Mouse (Mus musculus): ENCODE measurements at regions not wholly inside any gene's neighbourhood (a gene's known extent, or its start where the extent isn't known, plus 50 kb on each side); places are given as distances from the start of the nearest gene placed in this dataset.

- no peak for DNase-seq
- no peaks in the 10 kb centered on the region for H3K27me3 ChIP-seq (replicated peaks; ENCODE audit: control insufficient read depth, insufficient read depth, low read length)
- no peaks in the 10 kb centered on the region for H3K36me3 ChIP-seq (ENCODE audit: control insufficient read depth, insufficient read depth, low read length)
- TF ChIP-seq CTCF (conservative IDR thresholded peaks at IDR 0.05; ENCODE audit: insufficient read depth, insufficient read length, low read depth, low read length) (no peak), POLR2A (IDR thresholded peaks at IDR 0.05; ENCODE audit: low read depth, low read length) (no peak)
- no peaks in the 10 kb centered on the region for H3K4me1 ChIP-seq (ENCODE audit: control insufficient read depth, insufficient read depth, low read length)
- WGBS = 44% methylated on average over 8 of the region's 8 CpGs
- H3K4me3 ChIP-seq (ENCODE audit: insufficient read depth, low read depth, low read length) = no peak overlapping the region
- H3K27ac ChIP-seq (ENCODE audit: insufficient read depth, low read depth, low read length) = no peak overlapping the region
These were observed 369.3 kb upstream of the Vrk2 start for GRCm38 (mm10) chr11:26962928-26963667.

DNA sequence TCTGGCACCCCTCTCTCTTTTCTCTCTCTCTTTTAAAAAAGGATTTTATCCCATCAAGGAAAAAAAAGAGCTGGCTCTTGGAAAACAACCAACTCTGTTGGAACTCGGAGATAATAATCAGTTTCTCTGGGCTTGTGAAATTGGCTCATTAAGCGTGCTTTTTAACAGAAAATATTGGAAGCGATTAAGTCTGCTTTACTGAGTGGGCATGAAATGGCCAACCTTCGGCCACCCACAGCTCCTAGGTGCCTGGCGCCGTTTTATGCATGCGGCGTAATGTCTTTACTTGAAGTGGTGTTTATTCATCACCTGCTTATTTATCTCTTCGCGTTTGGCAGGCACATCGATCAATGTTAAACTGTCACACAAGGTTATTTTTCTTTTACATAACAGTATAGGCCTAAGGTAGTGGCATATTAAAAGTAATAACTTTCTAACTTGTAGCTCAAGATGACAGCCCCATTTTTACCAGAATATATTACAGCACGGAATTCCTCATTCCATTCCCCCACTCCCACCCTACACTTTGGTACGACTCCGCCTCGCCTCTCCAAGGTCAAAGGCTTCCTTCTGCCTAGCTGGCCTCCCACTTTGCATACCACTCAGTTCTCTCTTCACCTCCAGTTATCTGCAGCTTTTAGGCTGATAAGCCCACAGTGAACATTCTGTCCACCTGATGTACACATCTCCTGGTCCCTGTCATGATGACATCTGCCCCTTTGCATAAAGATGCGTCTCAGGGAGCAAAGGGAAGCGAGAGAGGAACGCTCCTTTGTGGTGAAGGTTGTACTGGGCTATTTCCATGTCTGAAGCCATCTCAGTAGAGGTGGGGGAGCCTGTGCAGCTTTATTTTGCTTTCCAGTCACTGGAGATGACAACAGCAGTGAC is 368.5 kb upstream of the Vrk2 start:
- no peak overlapping the region for H3K27ac ChIP-seq (ENCODE audit: insufficient read depth, low read depth, low read length)
- no peaks in the 10 kb centered on the region for H3K4me1 ChIP-seq (ENCODE audit: control insufficient read depth, insufficient read depth, low read length)
- no peak overlapping the region for H3K4me3 ChIP-seq (ENCODE audit: insufficient read depth, low read depth, low read length)
- whole genome bisulfite sequencing = 64% methylated on average over 18 of the region's 18 CpGs
- TF ChIP-seq POLR2A (IDR thresholded peaks at IDR 0.05; ENCODE audit: low read depth, low read length) (no peak), CTCF (conservative IDR thresholded peaks at IDR 0.05; ENCODE audit: insufficient read depth, insufficient read length, low read depth, low read length) (no peak)
- no peaks in the 10 kb centered on the region for H3K36me3 ChIP-seq (ENCODE audit: control insufficient read depth, insufficient read depth, low read length)
- no peaks in the 10 kb centered on the region for H3K27me3 ChIP-seq (replicated peaks; ENCODE audit: control insufficient read depth, insufficient read depth, low read length)
- DNase-seq = no peak

GRCm38 (mm10) chr11:26961336-26961980 is 367.7 kb upstream of the Vrk2 start:
- H3K4me1 ChIP-seq (ENCODE audit: control insufficient read depth, insufficient read depth, low read length) = no peaks in the 10 kb centered on the region
- WGBS = 6% methylated on average over 5 of the region's 5 CpGs
- no peaks in the 10 kb centered on the region for H3K36me3 ChIP-seq (ENCODE audit: control insufficient read depth, insufficient read depth, low read length)
- TF ChIP-seq CTCF (conservative IDR thresholded peaks at IDR 0.05; ENCODE audit: insufficient read depth, insufficient read length, low read depth, low read length) = peak; percentile 84
- TF ChIP-seq POLR2A (IDR thresholded peaks at IDR 0.05; ENCODE audit: low read depth, low read length) = no peak
- DNase-seq = peak; percentile 79
- no peak overlapping the region for H3K4me3 ChIP-seq (ENCODE audit: insufficient read depth, low read depth, low read length)
- no peaks in the 10 kb centered on the region for H3K27me3 ChIP-seq (replicated peaks; ENCODE audit: control insufficient read depth, insufficient read depth, low read length)
- H3K27ac ChIP-seq (ENCODE audit: insufficient read depth, low read depth, low read length) = no peak overlapping the region

DNA sequence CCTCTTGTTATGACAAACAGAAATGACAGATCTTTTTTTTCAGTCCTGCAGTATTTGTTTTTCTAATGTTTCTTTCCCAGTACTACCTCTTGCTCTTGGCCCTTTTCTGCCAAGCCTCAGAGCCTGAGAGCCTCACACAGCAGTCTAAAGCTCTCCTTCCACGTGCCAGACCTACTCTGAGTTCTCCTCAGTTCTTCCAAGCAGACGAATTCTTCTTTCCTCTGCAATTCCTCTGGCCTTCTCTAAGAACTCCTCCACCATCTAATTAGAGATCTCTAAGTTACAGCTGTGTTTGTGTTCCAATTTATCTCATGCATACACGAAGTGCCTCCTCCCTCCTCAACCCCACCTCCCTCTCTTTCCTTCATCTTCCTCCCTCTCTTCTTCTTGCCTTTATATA is 362.4 kb upstream of the Vrk2 start:
- WGBS = 56% methylated on average over 3 of the region's 3 CpGs
- Histone ChIP-seq H3K27ac (ENCODE audit: insufficient read depth, low read depth, low read length) (no peak overlapping the region), H3K4me1 (ENCODE audit: control insufficient read depth, insufficient read depth, low read length) (no peaks in the 10 kb centered on the region), H3K36me3 (ENCODE audit: control insufficient read depth, insufficient read depth, low read length) (no peaks in the 10 kb centered on the region), H3K4me3 (ENCODE audit: insufficient read depth, low read depth, low read length) (no peak overlapping the region), H3K27me3 (replicated peaks; ENCODE audit: control insufficient read depth, insufficient read depth, low read length) (no peaks in the 10 kb centered on the region)
- no peak for DNase-seq
- TF ChIP-seq POLR2A (IDR thresholded peaks at IDR 0.05; ENCODE audit: low read depth, low read length) = no peak
- TF ChIP-seq CTCF (conservative IDR thresholded peaks at IDR 0.05; ENCODE audit: insufficient read depth, insufficient read length, low read depth, low read length) = no peak

GRCm38 (mm10) chr11:26931766-26932165 is 338.0 kb upstream of the Vrk2 start:
- Histone ChIP-seq H3K27ac (ENCODE audit: insufficient read depth, low read depth, low read length) (no peak overlapping the region), H3K27me3 (replicated peaks; ENCODE audit: control insufficient read depth, insufficient read depth, low read length) (no peaks in the 10 kb centered on the region), H3K4me3 (ENCODE audit: insufficient read depth, low read depth, low read length) (no peak overlapping the region), H3K4me1 (ENCODE audit: control insufficient read depth, insufficient read depth, low read length) (no peaks in the 10 kb centered on the region), H3K36me3 (ENCODE audit: control insufficient read depth, insufficient read depth, low read length) (no peaks in the 10 kb centered on the region)
- TF ChIP-seq CTCF (conservative IDR thresholded peaks at IDR 0.05; ENCODE audit: insufficient read depth, insufficient read length, low read depth, low read length) = no peak
- no peak for TF ChIP-seq POLR2A (IDR thresholded peaks at IDR 0.05; ENCODE audit: low read depth, low read length)
- no peak for DNase-seq
- WGBS = 51% methylated on average over 3 of the region's 3 CpGs

- no peak for DNase-seq
- 71% methylated on average over 3 of the region's 3 CpGs for whole genome bisulfite sequencing
These were observed 313.3 kb upstream of the Vrk2 start for GRCm38 (mm10) chr11:26907099-26907498.

DNA sequence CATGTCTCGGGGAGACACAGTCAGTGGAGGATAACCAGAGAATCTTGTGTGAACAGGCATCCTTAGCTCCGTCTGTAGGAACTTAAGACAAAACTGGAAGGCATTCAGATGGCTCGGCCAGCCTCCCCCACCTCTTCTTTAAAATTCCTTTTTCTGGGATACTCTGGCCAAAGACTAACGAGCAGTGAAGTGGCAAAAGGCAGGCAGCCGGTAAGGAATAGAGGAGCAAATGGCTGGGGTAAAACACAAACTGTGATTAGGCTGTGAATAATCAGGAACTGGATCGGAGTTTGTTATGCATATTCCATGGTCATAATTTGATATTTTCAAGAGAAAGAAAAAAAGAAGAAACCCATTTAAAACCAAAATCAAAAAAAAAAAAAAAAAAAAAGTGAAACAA is 287.8 kb upstream of the Vrk2 start:
- H3K4me3 ChIP-seq (ENCODE audit: insufficient read depth, low read depth, low read length) = no peak overlapping the region
- no peak for TF ChIP-seq POLR2A (IDR thresholded peaks at IDR 0.05; ENCODE audit: low read depth, low read length)
- TF ChIP-seq CTCF (conservative IDR thresholded peaks at IDR 0.05; ENCODE audit: insufficient read depth, insufficient read length, low read depth, low read length) = no peak
- H3K4me1 ChIP-seq (ENCODE audit: control insufficient read depth, insufficient read depth, low read length) = no peaks in the 10 kb centered on the region
- no peaks in the 10 kb centered on the region for H3K27me3 ChIP-seq (replicated peaks; ENCODE audit: control insufficient read depth, insufficient read depth, low read length)
- no peak for DNase-seq
- WGBS = 29% methylated on average over 6 of the region's 6 CpGs
- H3K27ac ChIP-seq (ENCODE audit: insufficient read depth, low read depth, low read length) = no peak overlapping the region
- no peaks in the 10 kb centered on the region for H3K36me3 ChIP-seq (ENCODE audit: control insufficient read depth, insufficient read depth, low read length)

More at GRCm38 (mm10) chr11:26907099-26907498, 313.3 kb upstream of the Vrk2 start:
- Histone ChIP-seq H3K4me1 (ENCODE audit: control insufficient read depth, insufficient read depth, low read length) (no peaks in the 10 kb centered on the region), H3K4me3 (ENCODE audit: insufficient read depth, low read depth, low read length) (no peak overlapping the region), H3K27ac (ENCODE audit: insufficient read depth, low read depth, low read length) (no peak overlapping the region), H3K36me3 (ENCODE audit: control insufficient read depth, insufficient read depth, low read length) (no peaks in the 10 kb centered on the region), H3K27me3 (replicated peaks; ENCODE audit: control insufficient read depth, insufficient read depth, low read length) (no peaks in the 10 kb centered on the region)
- no peak for TF ChIP-seq CTCF (conservative IDR thresholded peaks at IDR 0.05; ENCODE audit: insufficient read depth, insufficient read length, low read depth, low read length)
- no peak for TF ChIP-seq POLR2A (IDR thresholded peaks at IDR 0.05; ENCODE audit: low read depth, low read length)

Measured in kidney, adult 2 months (tissue).